Mouse (Mus musculus): ENCODE data around the gene Ptbp3. TPM values are rescaled to one million over a fixed set of nuclear protein-coding genes. Genes with fewer than 3 reads are reported as not detected.
A peak's percentile ranks its signal among the peaks of the same experiment; 100 is the strongest.
"Not testable (repeated sequence)": the region's sequence is repeated elsewhere in the genome, so short reads cannot be mapped to it uniquely, and the experiment has no call there.

The Ptbp3 gene
- total RNA-seq, 2 experiments from 2014 or later = 6.6 to 9.0 TPM

DNA sequence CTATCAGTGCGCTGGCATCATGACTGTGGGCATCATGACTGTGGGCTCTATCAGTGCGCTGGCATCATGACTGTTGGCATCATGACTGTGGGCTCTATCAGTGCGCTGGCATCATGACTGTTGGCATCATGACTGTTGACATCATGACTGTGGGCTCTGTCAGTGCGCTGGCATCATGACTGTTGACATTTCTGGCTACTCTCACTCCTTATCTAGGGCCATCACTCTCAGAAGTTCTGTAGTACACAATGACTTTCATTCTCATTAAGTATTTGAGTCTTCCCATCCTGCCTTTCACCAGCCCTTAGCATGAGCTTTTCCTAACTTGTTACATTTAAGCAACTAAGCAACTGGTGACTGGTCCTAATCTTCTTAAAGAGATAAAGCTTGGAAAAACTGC lies 8.2 kb upstream of the Ptbp3 start:
- not testable (repeated sequence) for DNase-seq (ENCODE audit: low spot score)

DNA sequence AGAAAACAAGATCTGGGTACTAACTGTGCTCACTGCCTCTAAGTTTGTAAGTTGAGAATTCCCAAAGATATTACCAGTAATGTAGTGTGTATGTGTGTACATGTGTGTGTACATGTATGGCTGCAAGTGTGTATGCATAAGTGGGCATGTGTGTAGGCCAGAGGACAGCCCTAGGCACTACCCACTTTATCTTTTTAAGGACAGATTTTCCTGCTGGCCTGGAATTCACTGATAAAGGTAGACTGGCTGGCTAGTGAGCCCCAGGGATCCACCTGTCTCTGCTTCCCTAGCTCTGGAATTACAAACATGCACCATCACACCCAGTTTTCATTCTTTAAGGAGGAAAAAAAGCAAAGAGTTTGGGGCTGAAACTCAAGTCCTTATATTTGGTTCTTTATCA lies 6.0 kb upstream of the Ptbp3 start:
- DNase-seq (ENCODE audit: low spot score) = no peak

DNA sequence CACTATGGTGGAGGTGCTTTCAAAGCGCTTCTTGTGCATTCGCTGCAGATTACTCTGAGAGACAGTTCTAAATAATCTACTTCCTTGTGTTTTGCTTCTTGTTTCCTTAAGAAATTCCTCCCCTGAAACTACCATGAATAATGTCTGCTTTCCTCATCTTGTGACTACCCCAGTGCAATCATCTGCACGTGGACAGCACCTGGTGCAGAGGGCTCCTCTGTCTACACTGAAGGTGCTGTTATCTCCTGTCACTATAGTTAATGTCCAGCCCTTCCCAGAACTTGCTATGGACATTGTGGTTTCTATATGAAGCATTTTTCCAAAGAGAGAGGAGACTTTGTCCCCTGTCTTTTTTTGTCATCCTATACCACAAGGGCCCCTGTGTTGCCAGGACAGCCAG lies 4.4 kb upstream of the Ptbp3 start:
- no peak for DNase-seq (ENCODE audit: low spot score)

DNA sequence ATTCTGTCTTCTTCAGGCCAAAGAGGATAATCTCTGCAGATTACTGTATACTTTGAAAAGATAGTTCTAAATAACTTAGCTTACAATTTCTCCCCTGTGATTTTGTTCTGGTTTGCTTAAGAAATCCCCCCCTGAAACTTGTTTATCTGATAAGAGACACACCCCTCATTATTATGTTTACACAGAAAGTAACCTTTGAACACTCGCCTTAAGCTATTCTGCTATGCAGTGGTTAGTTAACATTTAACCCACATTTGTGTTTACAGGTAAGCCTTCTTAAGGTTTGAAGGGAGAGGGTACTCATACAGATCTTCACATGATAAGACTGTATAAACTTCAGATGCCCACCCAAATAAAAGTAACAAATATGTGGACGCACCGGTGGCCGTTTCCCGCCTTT lies 3.7 kb upstream of the Ptbp3 start:
- no peak for DNase-seq (ENCODE audit: low spot score)

DNA sequence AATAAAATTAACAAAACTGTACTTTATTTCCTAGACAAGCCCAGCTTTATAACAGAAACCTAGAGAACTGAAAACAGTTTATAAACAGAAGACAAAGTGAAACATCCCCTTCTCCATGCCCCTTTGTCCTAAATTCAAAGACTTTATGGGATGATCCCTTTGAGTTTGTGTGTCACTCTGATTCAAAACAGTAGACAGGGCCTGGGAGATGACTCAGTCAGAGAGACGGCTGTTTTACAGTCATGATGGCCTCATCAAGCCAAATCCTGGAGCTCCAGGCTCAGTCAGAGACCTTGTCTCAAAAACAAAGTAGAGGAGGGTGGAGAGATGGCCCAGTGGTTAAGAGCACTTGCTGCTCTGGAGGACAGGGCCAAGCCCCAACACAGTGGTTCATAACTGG lies 2.7 kb upstream of the Ptbp3 start:
- DNase-seq (ENCODE audit: low spot score) = no peak

DNA sequence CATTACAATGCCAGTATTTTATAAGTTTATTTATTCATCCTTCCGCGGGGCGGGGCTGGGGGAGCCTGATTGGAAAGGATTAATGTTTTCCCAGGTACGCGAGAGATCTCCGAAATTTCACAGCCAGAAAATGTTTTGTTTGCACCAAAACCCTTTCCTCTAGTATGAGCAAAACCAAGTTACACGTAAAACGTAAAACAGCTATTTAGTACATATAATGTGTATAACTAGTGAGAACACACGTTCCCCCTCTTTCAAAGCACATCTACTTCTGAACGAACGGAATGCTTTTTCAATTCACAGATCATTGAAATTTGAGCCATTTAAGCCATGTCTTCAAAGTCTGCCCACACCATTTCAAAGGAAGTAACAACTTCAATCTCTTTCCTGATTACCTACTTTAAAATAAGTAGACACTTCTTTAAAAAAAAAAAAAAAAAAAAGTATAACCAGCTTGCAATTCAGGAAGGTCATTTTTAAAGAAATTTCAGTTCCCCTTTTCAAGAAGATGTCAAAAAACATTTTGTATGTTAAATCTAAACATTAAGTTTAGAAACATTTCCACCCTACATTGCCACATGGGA lies 905 bp upstream of the Ptbp3 start:
- peak; percentile 3 for DNase-seq (ENCODE audit: low spot score)

DNA sequence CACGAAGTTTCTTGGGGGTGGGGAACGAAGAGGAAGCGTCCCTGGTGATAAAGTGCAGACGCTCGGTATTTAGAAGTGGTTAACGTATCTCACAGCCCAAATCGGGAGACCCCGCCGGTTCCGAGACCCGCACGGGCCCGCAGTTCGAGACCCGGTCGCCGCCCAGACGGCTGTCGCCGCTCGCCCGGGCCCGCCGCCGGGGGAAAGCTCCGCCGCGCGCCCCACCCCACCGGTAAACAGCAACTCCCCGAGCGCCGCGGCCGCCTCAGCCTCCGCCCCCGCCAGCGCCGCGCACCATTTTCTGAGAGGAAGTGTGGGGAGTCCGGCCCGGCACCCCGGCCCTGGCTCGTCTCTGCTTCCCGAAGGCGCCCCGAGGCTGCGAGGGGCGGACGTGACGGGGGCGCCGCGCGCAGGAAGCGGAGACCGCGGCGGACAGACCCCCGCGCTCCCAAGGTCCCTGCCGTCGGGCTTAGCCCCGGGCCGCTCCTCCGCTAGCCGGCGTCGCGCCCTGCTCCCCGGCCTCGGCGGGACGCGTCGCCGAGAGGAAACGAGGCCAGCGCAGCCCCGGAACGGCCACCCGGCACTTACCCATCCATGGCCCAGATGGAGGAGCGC lies 497 bp downstream of the Ptbp3 start:
- DNase-seq (ENCODE audit: low spot score) = peak; percentile 59

DNA sequence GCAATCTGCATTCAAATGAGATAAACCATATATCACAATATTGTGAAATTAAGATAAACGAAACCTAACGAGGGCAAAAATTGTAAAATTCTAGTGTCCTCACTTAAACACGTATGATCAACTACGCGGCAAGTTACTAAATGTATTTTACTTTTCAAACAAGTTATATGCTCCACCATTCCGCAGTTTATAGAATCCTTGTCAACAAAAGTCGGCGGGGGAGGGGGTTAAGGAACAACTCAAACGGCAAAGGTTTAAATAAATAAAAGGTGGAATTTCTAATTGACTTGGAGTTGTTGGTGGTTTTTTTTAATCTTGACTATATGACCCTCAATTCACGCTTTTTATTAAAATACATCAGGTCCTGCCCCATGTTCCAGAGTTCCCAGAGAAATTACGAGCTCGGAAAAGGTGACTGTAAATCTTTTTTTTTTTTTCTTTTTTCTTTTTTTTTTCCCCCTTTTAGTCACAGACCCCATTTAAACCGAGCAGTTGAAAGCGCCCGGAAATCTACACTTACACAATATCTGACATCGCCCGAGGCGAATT lies 1.1 kb downstream of the Ptbp3 start:
- no peak for DNase-seq (ENCODE audit: low spot score)

DNA sequence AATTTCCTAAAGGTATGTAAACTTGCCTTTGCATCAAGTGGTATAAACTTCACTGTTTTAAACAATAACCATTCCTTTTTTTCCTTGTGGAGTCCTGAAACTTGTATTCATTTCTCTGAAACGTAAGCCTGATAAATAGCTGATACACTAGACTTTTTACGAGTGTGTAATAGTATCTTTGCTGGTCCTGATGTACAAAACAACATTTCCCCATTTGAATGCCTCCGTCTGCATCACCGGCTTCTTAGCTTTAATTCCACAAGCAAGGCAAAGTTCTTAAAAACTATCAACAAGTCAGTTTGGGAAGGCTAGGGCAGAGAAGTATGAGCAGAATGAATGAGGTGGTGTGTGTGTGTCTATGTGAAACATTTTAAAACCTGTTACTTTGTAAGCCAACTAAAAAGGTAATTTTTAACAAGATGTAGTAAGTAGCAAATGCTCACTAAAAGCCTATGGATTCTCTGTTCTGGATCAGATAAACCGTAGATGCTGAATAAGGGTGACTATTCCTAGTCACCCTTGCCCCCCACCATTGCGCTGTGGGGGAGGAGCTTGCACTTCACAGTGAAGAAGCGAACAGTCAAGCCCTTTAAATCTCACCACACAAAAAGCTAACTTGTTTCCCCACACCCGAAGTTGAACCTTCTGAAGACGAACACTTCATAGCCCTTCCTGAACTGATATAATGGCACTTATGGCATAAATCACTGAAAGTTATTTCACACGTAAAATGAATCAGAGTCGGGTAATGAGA lies 1.9 kb downstream of the Ptbp3 start:
- no peak for DNase-seq (ENCODE audit: low spot score)

DNA sequence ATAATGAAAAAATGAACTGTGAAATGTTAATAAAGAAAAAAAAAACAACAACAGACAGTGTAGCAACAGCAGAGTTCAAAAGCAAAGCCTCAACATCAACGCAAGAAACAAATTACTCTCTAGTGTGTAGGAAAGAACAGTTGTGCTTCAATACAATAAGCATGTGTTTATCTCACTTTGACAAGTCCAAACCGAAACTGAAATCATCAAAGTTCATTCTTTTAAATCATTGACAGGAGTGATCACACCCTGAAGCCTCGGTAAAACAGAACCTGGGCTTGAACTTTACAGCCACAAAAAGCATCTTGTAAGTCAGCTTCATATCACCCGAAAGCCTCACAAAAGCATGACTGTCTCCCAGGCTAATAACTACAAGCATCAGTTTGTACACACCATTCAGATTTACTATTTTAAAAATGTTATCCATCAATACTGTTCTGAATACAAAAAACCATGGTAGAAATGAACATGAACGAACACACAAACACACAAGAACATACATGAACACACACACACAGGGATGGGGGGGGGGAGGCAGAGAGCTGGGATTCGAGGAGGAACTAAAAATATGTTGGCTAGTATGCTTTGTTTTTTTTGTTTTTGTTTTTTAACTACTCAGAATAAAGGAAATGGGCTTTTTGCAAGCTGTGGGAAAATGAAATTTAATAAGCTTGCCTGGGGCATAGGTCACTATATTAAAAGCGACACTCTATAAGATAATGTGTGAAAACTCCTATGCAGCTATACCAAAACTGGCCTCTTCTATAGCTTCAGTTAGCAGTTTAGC lies 2.7 kb downstream of the Ptbp3 start:
- DNase-seq (ENCODE audit: low spot score) = no peak

DNA sequence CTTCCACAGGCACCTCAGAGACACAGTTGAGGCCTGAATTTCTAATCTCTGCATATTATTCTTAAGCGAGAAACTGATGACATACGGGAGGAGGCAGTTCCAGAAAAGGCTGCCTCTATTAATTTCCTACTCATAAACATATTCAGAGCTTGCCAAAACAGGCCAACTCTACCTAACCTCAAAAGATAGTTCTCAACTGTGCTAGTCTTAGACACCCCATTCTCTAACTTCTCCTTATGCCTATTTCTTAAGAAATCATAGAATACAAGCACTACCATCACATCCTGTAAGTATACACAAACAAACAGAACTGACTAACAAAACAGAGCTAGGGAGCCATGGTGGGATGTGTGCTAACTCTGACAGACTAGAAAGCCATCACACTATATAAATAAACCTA lies 4.5 kb downstream of the Ptbp3 start:
- DNase-seq (ENCODE audit: low spot score) = no peak

DNA sequence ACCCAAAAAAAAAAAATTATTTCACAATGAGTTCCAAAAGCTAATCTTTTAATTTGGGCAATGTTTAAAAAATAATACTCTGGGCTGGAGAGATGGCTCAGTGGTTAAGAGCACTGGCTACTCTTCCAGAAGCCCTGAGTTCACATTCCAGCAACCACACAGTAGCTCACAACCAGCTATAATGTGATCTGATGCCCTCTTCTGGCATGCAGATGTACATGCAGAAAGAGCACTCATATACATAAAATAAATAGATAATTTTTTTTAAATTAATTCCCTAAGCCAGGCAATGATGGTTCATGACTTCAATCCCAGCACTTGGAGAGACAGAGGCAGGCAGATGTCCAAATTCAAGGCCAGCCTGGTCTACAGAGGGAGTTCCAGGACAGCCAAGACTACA lies 6.2 kb downstream of the Ptbp3 start:
- DNase-seq (ENCODE audit: low spot score) = no peak

DNA sequence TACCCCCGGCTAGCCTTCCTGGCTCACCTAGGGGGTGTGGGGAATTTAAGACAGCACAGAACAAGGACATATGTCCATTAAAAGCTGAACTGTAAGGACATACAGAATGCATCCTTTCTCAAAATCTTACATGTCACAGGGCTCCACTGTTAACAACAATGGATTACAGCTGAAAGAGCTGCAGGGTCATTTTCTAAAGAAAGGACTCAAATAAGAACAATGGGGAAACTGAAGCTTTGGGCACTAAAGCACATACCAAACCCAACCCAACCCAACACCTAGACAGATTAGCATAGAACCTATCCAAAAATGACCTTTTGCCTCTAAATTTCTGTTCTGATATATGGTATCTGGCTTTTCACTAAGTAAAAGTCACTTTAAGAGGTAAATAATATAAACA lies 12.9 kb downstream of the Ptbp3 start:
- no peak for DNase-seq (ENCODE audit: low spot score)

DNA sequence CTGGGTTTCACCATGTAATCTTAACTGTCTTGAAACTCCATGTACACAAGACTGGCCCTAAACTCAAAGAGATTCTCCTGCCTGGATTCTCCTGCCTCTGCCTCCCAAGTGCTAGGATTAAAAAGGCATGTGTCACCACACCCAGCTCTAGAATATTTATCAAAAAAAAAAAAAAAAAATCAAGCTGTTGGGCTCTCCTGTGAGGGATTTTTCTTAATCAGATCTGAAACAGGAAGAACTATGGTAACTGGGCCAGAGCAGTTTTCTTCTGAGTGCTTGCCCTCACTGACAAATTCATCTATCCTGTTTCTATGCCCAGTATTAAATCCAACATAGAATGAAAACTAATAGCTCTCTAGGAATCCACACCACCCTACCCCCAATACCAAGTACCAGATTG lies 13.5 kb downstream of the Ptbp3 start:
- no peak for DNase-seq (ENCODE audit: low spot score)

DNA sequence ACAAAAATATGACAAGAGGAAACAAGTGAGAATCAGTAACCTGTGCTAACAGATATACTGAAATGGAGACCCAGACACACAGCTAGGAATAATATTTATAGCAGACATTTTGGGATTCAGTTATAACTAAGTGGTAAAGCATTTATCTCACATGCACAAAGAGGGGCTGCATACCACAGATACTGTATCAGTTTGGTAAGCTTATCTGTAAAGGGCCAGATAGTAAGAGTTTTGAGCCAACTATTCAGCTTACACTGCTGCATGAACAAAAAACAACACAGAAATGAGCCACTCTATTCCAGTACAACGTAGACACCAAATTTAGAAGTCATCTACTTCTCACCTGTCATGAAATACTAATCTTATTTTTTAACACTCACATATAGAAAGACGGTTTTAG lies 15.9 kb downstream of the Ptbp3 start:
- no peak for DNase-seq (ENCODE audit: low spot score)

DNA sequence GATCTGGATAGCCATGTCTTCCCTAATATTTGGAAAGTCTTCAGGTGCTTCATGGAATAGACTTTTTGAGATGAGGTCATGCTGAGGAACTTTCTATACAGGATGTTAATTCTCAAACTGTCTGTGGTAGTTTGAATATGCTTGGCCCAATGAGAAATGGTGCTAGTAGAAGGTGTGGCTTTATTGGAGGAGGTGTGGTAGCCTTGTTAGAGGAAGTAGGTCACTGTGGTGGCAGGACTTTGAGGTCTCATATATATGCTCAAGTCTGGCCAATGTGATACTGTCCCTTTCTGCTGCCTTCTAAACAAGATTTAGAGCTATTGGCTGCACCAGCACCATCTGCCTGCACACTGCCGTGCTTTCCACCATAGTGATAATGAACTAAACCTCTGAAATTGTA lies 18.0 kb downstream of the Ptbp3 start:
- no peak for DNase-seq (ENCODE audit: low spot score)

DNA sequence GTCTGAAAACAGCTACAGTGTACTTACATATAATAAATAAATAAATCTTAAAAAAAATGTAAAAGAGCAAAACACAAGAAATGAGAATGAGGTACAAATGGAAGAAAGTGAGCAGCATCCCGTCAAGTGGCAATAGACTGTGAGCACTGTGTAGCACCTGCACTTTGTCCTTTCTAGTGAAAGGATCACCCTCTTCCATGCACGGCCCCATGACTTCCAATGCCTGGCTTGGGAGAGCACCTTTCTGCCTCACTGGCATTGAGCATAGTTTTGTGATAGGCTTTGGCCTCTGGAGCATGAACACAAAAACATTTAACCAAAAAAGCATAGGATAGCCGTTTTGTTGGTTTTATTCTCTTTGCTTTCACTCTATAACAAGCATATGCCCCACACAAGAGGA lies 21.7 kb downstream of the Ptbp3 start:
- no peak for DNase-seq (ENCODE audit: low spot score)

DNA sequence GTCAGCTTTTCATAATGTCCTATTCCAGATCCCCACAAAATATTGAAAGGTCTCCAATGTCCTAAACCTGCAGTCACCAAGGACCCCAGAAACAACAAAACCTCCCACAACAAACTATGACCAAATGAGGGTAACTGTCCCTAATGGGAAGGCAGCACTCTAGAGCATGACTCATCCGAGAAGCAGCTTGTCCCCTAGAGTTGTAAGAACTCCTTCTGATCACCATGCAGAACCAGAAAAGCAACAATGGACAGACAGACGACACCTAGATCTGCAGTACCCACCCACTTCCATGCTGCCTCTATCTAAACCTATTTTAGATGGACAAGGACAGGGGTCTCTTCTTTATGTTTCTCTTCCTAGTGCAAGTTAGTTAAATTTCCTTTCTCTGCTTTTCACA lies 22.4 kb downstream of the Ptbp3 start:
- no peak for DNase-seq (ENCODE audit: low spot score)

DNA sequence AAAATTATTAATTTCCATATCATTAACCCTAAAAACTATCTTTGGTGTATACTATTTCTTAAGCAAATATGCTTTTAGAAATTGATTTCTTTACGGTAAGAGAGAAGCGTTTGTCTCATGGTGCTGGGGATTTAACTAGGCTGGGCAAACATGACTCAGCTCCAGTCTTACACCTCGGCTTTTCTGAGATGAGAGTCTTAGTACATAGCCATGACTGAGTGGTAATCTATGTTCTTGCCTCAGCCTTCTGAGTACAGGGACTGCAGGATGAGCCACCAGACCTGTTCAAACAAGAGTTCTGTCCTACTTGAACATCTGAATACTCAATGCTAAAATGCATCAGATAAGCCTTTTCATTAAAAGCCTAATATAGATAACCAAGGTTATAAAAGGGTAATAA lies 24.3 kb downstream of the Ptbp3 start:
- no peak for DNase-seq (ENCODE audit: low spot score)

DNA sequence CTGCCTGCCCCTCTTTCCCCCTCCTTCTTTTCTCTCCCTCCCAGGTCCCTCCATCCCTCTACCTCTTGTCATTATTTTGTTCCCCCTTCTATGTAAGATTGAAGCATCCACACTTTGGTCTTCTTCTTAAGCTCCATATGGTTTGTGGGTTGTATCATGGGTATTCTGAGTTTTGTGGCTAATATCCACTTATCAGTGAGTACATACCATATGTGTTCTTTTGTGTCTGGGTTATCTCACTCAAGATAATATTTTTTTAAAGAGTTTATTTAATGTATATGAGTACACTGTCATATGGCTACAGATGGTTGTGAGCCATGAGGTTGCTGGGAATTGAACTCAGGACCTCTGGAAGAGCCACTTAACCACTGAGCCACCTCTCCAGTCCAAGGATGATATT lies 38.8 kb downstream of the Ptbp3 start:
- no peak for DNase-seq (ENCODE audit: low spot score)

DNA sequence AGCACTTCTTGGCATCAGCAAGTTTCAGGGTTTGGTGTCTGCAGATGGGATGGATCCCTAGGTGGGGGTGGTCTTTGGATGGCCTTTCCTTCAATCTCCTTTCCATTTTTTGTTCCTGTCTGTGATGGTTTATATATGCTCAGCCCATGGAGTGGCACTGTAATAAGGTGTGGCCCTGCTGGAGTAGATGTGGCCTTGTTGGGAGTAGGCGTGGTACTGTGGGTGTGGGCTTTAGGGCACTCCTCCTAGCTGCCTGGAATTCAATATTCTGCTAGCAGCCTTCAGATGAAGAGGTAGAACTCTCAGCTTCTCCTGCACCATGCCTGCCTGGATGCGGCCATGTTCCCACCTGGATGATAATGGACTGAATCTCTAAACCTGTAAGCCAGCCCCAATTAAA lies 39.6 kb downstream of the Ptbp3 start:
- no peak for DNase-seq (ENCODE audit: low spot score)

DNA sequence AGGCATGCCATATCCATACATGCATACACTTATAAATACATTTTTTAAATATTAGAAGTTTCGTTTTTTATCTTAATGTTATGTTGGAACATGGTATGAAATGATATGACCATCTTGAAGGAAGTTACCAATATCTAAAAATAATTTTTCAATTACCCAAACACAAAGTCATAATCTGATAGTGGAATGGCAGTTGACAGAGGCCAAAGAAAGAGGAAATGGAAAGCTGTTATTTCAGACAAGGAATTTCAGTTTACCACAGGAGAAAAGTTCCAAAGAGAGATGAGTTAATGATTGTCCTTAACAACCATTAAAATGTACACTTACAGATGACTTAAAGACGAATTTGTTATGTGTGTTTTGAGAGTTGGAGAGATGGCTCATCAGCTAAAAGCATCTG lies 41.4 kb downstream of the Ptbp3 start:
- DNase-seq (ENCODE audit: low spot score) = no peak

Measured in gastrocnemius, adult 18-20 months (tissue).